Mouse (Mus musculus) liver, embryonic 14.5 days (tissue): ENCODE measurements at regions not wholly inside any gene's neighbourhood (a gene's known extent, or its start where the extent isn't known, plus 50 kb on each side); places are given as distances from the start of the nearest gene placed in this dataset.

ENCODE experiments used
- ATAC-seq: fragments of 200-750 bp; cut with Nextera tagmentation; 2 replicates; pipeline ENCODE4 v1.8.0; 2017; ENCODE audit warnings: moderate number of reproducible peaks, mild to moderate bottlenecking, moderate library complexity; ENCODE audit not compliant: insufficient read depth
- DNase-seq, 3 experiments: peaks; one replicate each; pipeline ENCODE4 v3.0.0-alpha.2; 2012 to 2013; ENCODE audit warnings: low read depth in 3 of 3, low spot score in 3 of 3
- H3K27ac ChIP-seq: fragments of 300-500 bp; sonication (generic); 2 replicates; pipeline ENCODE4 v1.5.1; 2014; ENCODE audit warnings: moderate library complexity, mild to moderate bottlenecking, control low read depth, inconsistent platforms
- H3K27me3 ChIP-seq: fragments of 300-500 bp; sonication (generic); 2 replicates; pipeline ENCODE4 v1.6.1; 2014; ENCODE audit warnings: mild to moderate bottlenecking, low read length, moderate library complexity; ENCODE audit not compliant: control insufficient read depth, insufficient read depth
- H3K36me3 ChIP-seq: fragments of 300-500 bp; sonication (generic); replicated peaks from 2 replicates; pipeline ENCODE4 v1.6.1; 2014; ENCODE audit warnings: low read depth; ENCODE audit not compliant: control insufficient read depth, insufficient read depth
- H3K4me1 ChIP-seq, 2 experiments: fragments of 200-500 bp in 1 of 2; fragments of 300-500 bp in 1 of 2; sonication (generic) in 1 of 2; replicated peaks; 2 replicates each; pipeline ENCODE4 v1.6.1; 2012 to 2014; ENCODE audit warnings: antibody characterized with exemption in 1 of 2, inconsistent platforms in 1 of 2, low read length in 1 of 2; ENCODE audit not compliant: control insufficient read depth in 2 of 2, insufficient read depth in 2 of 2
- H3K4me2 ChIP-seq: fragments of 300-500 bp; sonication (generic); 2 replicates; pipeline ENCODE4 v1.6.1; 2014; ENCODE audit warnings: low read depth, mild to moderate bottlenecking, control low read depth, moderate library complexity
- H3K4me3 ChIP-seq, 2 experiments: fragments of 200-500 bp in 1 of 2; fragments of 300-500 bp in 1 of 2; sonication (generic) in 1 of 2; 2 replicates each; pipeline ENCODE4 v1.5.1; 2012 to 2014; ENCODE audit warnings: low read depth in 2 of 2, low read length in 2 of 2, mild to moderate bottlenecking in 2 of 2, control low read depth in 1 of 2, inconsistent platforms in 1 of 2, moderate library complexity in 1 of 2; ENCODE audit not compliant: insufficient read depth in 1 of 2
- H3K9ac ChIP-seq: fragments of 300-500 bp; sonication (generic); replicated peaks from 2 replicates; pipeline ENCODE4 v1.6.1; 2014; ENCODE audit warnings: mild to moderate bottlenecking, control low read depth, moderate library complexity
- H3K9me3 ChIP-seq: fragments of 300-500 bp; sonication (generic); 2 replicates; pipeline ENCODE4 v1.6.1; 2016; ENCODE audit warnings: low read length, mixed read lengths; ENCODE audit not compliant: control insufficient read depth
- CTCF ChIP-seq: IDR thresholded peaks from 2 replicates; pipeline ENCODE4 v1.5.1; 2016; ENCODE audit warnings: antibody characterized with exemption, low read depth, control low read depth
- EP300 ChIP-seq: IDR thresholded peaks from 2 replicates; pipeline ENCODE4 v1.6.1; 2016; ENCODE audit warnings: antibody characterized with exemption, low read depth
- WGBS: fragments of 180-500 bp; shearing (Covaris S2); extraction: QIAGEN DNeasy Blood & Tissue Kit; methylation state at CpG from one replicate; pipeline ENCODE4 v1.1.7; 2014; ENCODE audit not compliant: insufficient replicate concordance; 5-methylcytosine and 5-hydroxymethylcytosine counted together

DNA sequence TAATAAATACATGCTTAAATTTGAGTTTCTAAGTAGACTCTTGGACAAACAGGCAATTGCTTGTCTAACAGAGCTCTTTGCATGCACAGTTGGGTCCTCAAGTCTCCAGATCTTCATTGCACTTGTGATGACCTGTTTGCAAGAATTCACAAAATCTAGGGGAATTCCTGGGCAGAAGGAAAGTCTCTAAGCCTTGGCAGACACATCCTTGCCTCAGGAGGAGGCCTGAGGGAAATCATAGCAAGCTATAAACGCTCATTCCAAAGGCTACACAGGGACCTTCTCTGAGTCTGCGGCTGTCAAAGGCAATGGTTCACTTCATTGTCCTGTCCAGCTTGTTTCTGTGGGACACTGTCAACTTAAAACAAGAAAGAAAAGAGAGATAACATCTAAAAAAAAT lies 117.9 kb downstream of the Phlda1 start:
- 61% methylated on average over 2 of the region's 2 CpGs for WGBS
- TF ChIP-seq CTCF (no peak), EP300 (no peak)

GRCm38 (mm10) chr10:111624624-111625023 lies 118.5 kb downstream of the Phlda1 start:
- ATAC-seq (no peak), DNase-seq (no peak)
- H3K27ac ChIP-seq = no peak overlapping the region
- no peak for TF ChIP-seq EP300
- no peak for TF ChIP-seq CTCF
- H3K9me3 ChIP-seq = no peaks in the 10 kb centered on the region
- no peaks in the 10 kb centered on the region for H3K4me1 ChIP-seq
- H3K9ac ChIP-seq = no peak overlapping the region
- H3K4me3 ChIP-seq = no peak overlapping the region
- no peaks in the 10 kb centered on the region for H3K36me3 ChIP-seq
- 61% methylated on average over 7 of the region's 7 CpGs for WGBS
- no peaks in the 10 kb centered on the region for H3K27me3 ChIP-seq
- H3K4me2 ChIP-seq = no peak overlapping the region

More for the DNA sequence above, 117.9 kb downstream of the Phlda1 start:
- DNase-seq (no peak), ATAC-seq (no peak)
- no peaks in the 10 kb centered on the region for H3K36me3 ChIP-seq
- H3K4me1 ChIP-seq = no peaks in the 10 kb centered on the region
- H3K4me2 ChIP-seq = no peak overlapping the region
- no peak overlapping the region for H3K4me3 ChIP-seq
- no peaks in the 10 kb centered on the region for H3K27me3 ChIP-seq
- no peak overlapping the region for H3K9ac ChIP-seq
- no peaks in the 10 kb centered on the region for H3K9me3 ChIP-seq
- H3K27ac ChIP-seq = no peak overlapping the region

DNA sequence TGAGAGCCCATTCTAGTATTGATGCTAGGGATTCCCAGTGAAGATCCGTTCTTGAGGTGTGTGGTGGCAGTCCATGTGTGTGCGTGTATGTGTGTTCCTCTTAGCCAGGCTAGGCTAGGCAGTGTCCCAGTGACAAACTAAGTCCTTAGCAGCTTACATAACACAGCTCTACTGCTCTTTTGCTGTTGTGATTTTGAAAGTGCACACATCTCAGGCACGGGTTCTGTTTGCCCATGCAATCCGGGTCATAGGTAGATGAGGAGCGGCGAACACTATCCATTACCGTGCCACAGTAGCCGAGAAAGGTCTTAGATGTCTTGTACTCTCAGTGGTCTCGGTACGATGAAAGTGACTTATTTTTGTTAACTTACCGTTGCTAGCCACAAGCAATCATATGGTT lies 119.5 kb downstream of the Phlda1 start:
- no peak for TF ChIP-seq CTCF
- TF ChIP-seq EP300 = no peak
- Histone ChIP-seq H3K36me3 (no peaks in the 10 kb centered on the region), H3K27ac (no peak overlapping the region), H3K9me3 (no peaks in the 10 kb centered on the region), H3K4me2 (no peak overlapping the region), H3K4me3 (no peak overlapping the region), H3K9ac (no peak overlapping the region), H3K4me1 (no peaks in the 10 kb centered on the region), H3K27me3 (no peaks in the 10 kb centered on the region)
- DNase-seq (no peak), ATAC-seq (no peak)
- 83% methylated on average over 11 of the region's 11 CpGs for WGBS

GRCm38 (mm10) chr10:111626009-111626408 lies 119.9 kb downstream of the Phlda1 start:
- H3K9me3 ChIP-seq = no peaks in the 10 kb centered on the region
- 0 out of 2 replicates have a peak, but pooled peaks have one; percentile 28 for ATAC-seq
- no peak overlapping the region for H3K27ac ChIP-seq
- H3K4me2 ChIP-seq = no peak overlapping the region
- TF ChIP-seq CTCF (no peak), EP300 (no peak)
- no peaks in the 10 kb centered on the region for H3K27me3 ChIP-seq
- WGBS = 65% methylated on average over 6 of the region's 6 CpGs
- no peaks in the 10 kb centered on the region for H3K36me3 ChIP-seq
- H3K9ac ChIP-seq = no peak overlapping the region
- no peak overlapping the region for H3K4me3 ChIP-seq
- DNase-seq = no peak
- H3K4me1 ChIP-seq = no peaks in the 10 kb centered on the region

- DNase-seq = no peak
- Histone ChIP-seq H3K27me3 (no peaks in the 10 kb centered on the region), H3K36me3 (no peaks in the 10 kb centered on the region), H3K9me3 (no peaks in the 10 kb centered on the region), H3K9ac (no peak overlapping the region), H3K4me1 (no peaks in the 10 kb centered on the region), H3K4me3 (no peak overlapping the region), H3K27ac (no peak overlapping the region), H3K4me2 (no peak overlapping the region)
- TF ChIP-seq CTCF (peak; percentile 70), EP300 (no peak)
- 45% methylated on average over 14 of the region's 14 CpGs for WGBS
- no peak for ATAC-seq
Measured at GRCm38 (mm10) chr10:111636283-111636682, 130.2 kb downstream of the Phlda1 start.
